Mouse (Mus musculus): ENCODE data around the gene Gatc. TPM values are rescaled to one million over a fixed set of nuclear protein-coding genes. Genes with fewer than 3 reads are reported as not detected.
A peak's percentile ranks its signal among the peaks of the same experiment; 100 is the strongest.

The Gatc gene
- total and polyA plus RNA-seq, 3 experiments = 8.6 to 90.0 (median 11.7) TPM

DNA sequence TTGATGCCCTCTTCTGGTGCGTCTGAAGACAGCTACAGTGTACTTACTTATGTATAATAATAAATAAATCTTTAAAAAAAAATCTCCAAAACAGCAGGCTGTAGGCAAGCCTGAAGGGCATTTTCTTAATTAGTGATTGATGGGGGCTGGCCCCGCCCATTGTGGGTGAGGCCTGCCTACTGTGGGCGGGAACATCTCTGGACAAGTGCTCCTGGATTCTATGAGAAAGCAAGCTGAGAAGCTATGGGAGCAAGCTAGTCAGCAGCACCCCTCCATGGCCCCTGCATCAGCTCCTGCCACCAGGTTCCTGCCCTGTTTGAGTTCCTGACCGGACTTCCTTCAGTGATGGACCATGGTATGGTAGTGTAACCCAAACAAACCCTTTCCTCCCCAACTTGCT, 23.8 kb upstream of the Gatc start:
- peaks cover 10% of the 10 kb centered on the region for H3K27me3 ChIP-seq (ENCODE audit: insufficient read depth, low read length)
- ATAC-seq (ENCODE audit: extremely low read depth, insufficient number of reproducible peaks, low FRiP score, poor library complexity, severe bottlenecking) (no peak), DNase-seq (ENCODE audit: low spot score) (no peak)
- H3K4me1 ChIP-seq (ENCODE audit: insufficient read depth, low read depth, low read length) = peaks cover 13% of the 10 kb centered on the region
- peaks cover 12% of the 10 kb centered on the region for H3K36me3 ChIP-seq (replicated peaks)
- H3K9me3 ChIP-seq (replicated peaks) = no peaks in the 10 kb centered on the region
- no peak for TF ChIP-seq TAL1 (conservative IDR thresholded peaks at IDR 0.05; ENCODE audit: low read depth, low read length)
- TF ChIP-seq GATA2 (IDR thresholded peaks at IDR 0.05; ENCODE audit: borderline replicate concordance, low read depth, low read length) = no peak
- no peak for TF ChIP-seq GATA1 (IDR thresholded peaks at IDR 0.05; ENCODE audit: borderline replicate concordance, low read length)
- no peak for TF ChIP-seq CTCF (IDR thresholded peaks at IDR 0.05; ENCODE audit: low read depth, low read length)
- no peak for TF ChIP-seq POLR2AphosphoS5 (IDR thresholded peaks at IDR 0.05; ENCODE audit: insufficient replicate concordance, low read depth, low read length)
- H3K4me3 ChIP-seq (ENCODE audit: low read depth, low read length) = no peak overlapping the region

DNA sequence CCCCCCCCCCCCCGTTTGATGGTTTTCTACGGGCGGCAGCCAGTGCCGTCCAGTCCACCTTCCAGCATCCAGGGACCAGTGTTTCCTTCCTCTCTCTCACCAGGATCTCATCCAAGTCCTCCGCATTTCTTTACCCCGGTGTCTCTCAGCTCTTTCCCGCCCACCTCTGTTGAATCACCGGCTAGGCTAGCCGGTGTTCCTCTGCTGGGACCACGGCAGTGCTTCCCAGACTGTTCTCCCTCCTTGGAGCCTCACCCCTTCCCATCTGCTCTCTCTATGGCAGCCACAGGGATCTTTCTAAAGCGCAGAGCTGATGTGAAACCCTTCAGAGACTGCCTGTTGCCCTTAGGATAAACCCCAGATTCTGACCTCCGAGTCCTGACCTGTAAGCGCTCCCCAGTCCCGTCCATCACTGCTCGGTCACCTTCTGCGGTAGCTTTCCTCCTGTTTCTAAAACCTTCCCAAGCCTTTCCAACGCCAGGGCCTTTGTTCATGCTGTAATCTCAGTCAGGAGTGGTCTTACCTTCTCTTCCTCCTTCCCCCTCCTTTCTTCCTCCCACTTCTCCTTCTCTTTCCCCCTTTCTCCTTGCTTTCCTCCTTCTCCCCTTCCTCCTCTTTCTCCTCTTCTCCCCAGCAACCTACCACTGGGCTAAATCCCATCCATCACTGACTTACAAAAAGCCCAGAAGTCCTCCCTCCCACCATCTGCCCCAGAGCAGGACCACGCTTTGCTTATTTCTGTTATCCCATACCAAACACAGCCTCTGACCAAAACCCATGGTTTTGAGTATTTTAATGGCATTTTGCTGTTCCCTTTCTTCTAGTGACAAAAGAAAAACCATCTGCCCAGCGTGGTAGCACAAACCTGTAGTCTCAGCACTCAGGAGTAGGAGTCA, 22.1 kb upstream of the Gatc start:
- Histone ChIP-seq H3K9me3 (replicated peaks) (no peaks in the 10 kb centered on the region), H3K4me3 (ENCODE audit: low read depth, low read length) (no peak overlapping the region), H3K36me3 (replicated peaks) (peaks cover 12% of the 10 kb centered on the region), H3K4me1 (ENCODE audit: insufficient read depth, low read depth, low read length) (peaks cover 23% of the 10 kb centered on the region), H3K27me3 (ENCODE audit: insufficient read depth, low read length) (peaks cover 2% of the 10 kb centered on the region; the same call in 1 of the 2 replicates)
- ATAC-seq (ENCODE audit: extremely low read depth, insufficient number of reproducible peaks, low FRiP score, poor library complexity, severe bottlenecking) (no peak), DNase-seq (ENCODE audit: low spot score) (no peak)
- TF ChIP-seq GATA2 (IDR thresholded peaks at IDR 0.05; ENCODE audit: borderline replicate concordance, low read depth, low read length) (no peak), GATA1 (IDR thresholded peaks at IDR 0.05; ENCODE audit: borderline replicate concordance, low read length) (no peak), POLR2AphosphoS5 (IDR thresholded peaks at IDR 0.05; ENCODE audit: insufficient replicate concordance, low read depth, low read length) (no peak), CTCF (IDR thresholded peaks at IDR 0.05; ENCODE audit: low read depth, low read length) (no peak), TAL1 (conservative IDR thresholded peaks at IDR 0.05; ENCODE audit: low read depth, low read length) (no peak)

DNA sequence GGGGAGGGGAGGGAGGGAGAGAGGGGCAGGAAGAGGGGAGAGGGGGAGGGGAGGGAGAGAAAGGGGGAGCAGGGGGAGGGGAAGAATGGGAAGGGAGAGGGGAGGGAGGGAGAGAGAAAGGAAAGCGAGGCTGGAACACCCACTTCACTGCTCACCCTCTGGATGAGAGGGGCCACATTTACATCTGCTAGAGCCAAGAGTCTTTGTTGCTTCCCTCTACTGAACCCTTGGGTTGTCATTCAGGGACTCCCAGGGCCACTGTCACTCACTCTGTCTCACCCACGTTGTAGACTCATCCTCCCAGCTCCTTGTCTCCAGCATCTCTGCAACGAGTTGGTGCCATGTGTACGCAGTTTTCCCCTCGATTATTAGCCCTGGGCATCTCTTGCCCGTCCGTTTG, 21.2 kb upstream of the Gatc start:
- H3K36me3 ChIP-seq (replicated peaks) = peaks cover 12% of the 10 kb centered on the region
- H3K4me1 ChIP-seq (ENCODE audit: insufficient read depth, low read depth, low read length) = peaks cover 23% of the 10 kb centered on the region
- peaks cover 6% of the 10 kb centered on the region; the same call in 1 of the 2 replicates for H3K27me3 ChIP-seq (ENCODE audit: insufficient read depth, low read length)
- H3K4me3 ChIP-seq (ENCODE audit: low read depth, low read length) = no peak overlapping the region
- DNase-seq (ENCODE audit: low spot score) = no peak
- no peak for TF ChIP-seq GATA1 (IDR thresholded peaks at IDR 0.05; ENCODE audit: borderline replicate concordance, low read length)
- no peak for TF ChIP-seq CTCF (IDR thresholded peaks at IDR 0.05; ENCODE audit: low read depth, low read length)
- no peak for TF ChIP-seq TAL1 (conservative IDR thresholded peaks at IDR 0.05; ENCODE audit: low read depth, low read length)
- TF ChIP-seq POLR2AphosphoS5 (IDR thresholded peaks at IDR 0.05; ENCODE audit: insufficient replicate concordance, low read depth, low read length) = no peak
- no peak for TF ChIP-seq GATA2 (IDR thresholded peaks at IDR 0.05; ENCODE audit: borderline replicate concordance, low read depth, low read length)
- no peak for ATAC-seq (ENCODE audit: extremely low read depth, insufficient number of reproducible peaks, low FRiP score, poor library complexity, severe bottlenecking)
- no peaks in the 10 kb centered on the region for H3K9me3 ChIP-seq (replicated peaks)

DNA sequence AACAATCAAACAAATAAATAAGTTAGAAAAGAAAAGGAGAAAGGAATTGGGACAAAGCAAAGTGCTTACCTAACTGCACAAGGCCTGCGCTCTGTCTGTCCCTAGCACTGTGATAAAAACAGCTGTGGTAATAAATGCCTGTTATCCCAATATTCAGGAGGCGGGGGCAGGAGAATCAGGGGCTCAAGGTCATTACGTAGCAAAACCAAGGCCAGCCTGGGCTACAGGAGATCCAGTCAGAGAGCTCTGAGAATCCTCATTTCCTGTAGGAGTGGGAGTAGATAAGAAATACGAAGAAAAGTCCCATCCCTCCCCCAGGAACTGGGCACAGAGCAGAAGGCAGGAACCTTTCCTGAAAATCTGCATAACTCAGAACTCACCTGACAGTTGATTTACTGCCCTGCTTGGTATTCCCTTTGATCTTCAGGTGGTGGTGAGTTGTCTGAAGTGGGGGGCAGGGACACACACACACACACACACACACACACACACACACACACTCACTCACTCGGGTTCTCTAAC, 18.9 kb upstream of the Gatc start:
- TF ChIP-seq POLR2AphosphoS5 (IDR thresholded peaks at IDR 0.05; ENCODE audit: insufficient replicate concordance, low read depth, low read length) (no peak), CTCF (IDR thresholded peaks at IDR 0.05; ENCODE audit: low read depth, low read length) (no peak), GATA2 (IDR thresholded peaks at IDR 0.05; ENCODE audit: borderline replicate concordance, low read depth, low read length) (no peak), TAL1 (conservative IDR thresholded peaks at IDR 0.05; ENCODE audit: low read depth, low read length) (no peak), GATA1 (IDR thresholded peaks at IDR 0.05; ENCODE audit: borderline replicate concordance, low read length) (no peak)

DNA sequence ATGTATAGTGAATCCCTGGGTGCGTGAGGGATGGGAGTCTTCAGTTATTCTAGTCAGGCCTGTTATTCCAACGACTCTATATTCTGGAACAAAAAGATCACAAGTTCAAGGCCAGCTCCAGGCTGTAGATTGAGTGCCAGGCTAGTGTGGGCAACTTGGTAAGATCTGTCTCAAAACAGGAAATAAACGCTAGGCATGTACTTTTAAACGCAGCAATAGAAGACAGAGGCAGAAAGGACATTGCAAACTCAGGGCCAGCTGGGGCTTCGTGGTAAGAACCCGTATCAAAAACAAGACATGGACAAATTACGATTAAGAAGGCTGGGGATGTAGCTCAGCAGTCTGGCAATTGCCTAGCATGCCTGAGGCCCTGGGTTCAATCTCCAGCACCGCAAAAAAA, 18.5 kb upstream of the Gatc start:
- Histone ChIP-seq H3K9me3 (replicated peaks) (no peaks in the 10 kb centered on the region), H3K4me3 (ENCODE audit: low read depth, low read length) (no peak overlapping the region; the same call in 1 of the 2 replicates), H3K4me1 (ENCODE audit: insufficient read depth, low read depth, low read length) (peaks cover 23% of the 10 kb centered on the region), H3K36me3 (replicated peaks) (peaks cover 5% of the 10 kb centered on the region), H3K27me3 (ENCODE audit: insufficient read depth, low read length) (peaks cover 23% of the 10 kb centered on the region)
- no peak for DNase-seq (ENCODE audit: low spot score)
- no peak for TF ChIP-seq CTCF (IDR thresholded peaks at IDR 0.05; ENCODE audit: low read depth, low read length)
- TF ChIP-seq GATA2 (IDR thresholded peaks at IDR 0.05; ENCODE audit: borderline replicate concordance, low read depth, low read length) = no peak
- no peak for TF ChIP-seq TAL1 (conservative IDR thresholded peaks at IDR 0.05; ENCODE audit: low read depth, low read length)
- no peak for TF ChIP-seq GATA1 (IDR thresholded peaks at IDR 0.05; ENCODE audit: borderline replicate concordance, low read length)
- no peak for TF ChIP-seq POLR2AphosphoS5 (IDR thresholded peaks at IDR 0.05; ENCODE audit: insufficient replicate concordance, low read depth, low read length)
- no peak for ATAC-seq (ENCODE audit: extremely low read depth, insufficient number of reproducible peaks, low FRiP score, poor library complexity, severe bottlenecking)

More for the DNA sequence above, 18.9 kb upstream of the Gatc start:
- Histone ChIP-seq H3K4me3 (ENCODE audit: low read depth, low read length) (no peak overlapping the region), H3K27me3 (ENCODE audit: insufficient read depth, low read length) (peaks cover 23% of the 10 kb centered on the region), H3K36me3 (replicated peaks) (peaks cover 5% of the 10 kb centered on the region), H3K9me3 (replicated peaks) (no peaks in the 10 kb centered on the region), H3K4me1 (ENCODE audit: insufficient read depth, low read depth, low read length) (peaks cover 23% of the 10 kb centered on the region)
- no peak for ATAC-seq (ENCODE audit: extremely low read depth, insufficient number of reproducible peaks, low FRiP score, poor library complexity, severe bottlenecking)
- no peak for DNase-seq (ENCODE audit: low spot score)

DNA sequence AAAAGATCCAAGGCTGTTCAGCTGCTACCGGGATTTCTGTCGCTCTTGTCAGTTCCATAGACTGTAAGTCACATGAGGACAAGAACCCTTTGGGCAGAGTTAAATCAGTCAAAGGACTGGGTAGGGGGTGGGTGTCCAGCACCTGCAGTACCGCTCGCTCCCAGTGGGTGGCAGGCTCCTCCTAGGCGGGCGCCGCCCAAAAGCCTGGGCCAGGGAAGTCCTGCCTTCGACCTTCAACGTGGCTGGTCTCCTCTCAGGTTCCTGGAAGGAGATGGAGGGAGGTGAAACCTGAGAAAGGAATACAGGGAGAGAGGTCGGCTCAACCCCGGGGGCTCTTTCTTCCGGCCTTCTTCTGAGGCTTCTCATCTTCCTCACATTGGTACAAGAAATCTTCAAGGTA, 17.9 kb upstream of the Gatc start:
- H3K36me3 ChIP-seq (replicated peaks) = peaks cover 5% of the 10 kb centered on the region
- TF ChIP-seq TAL1 (conservative IDR thresholded peaks at IDR 0.05; ENCODE audit: low read depth, low read length) (no peak), CTCF (IDR thresholded peaks at IDR 0.05; ENCODE audit: low read depth, low read length) (peak; percentile 96)
- ATAC-seq (ENCODE audit: extremely low read depth, insufficient number of reproducible peaks, low FRiP score, poor library complexity, severe bottlenecking) (peak; percentile 54), DNase-seq (ENCODE audit: low spot score) (peak; percentile 88)
- peaks cover 26% of the 10 kb centered on the region for H3K27me3 ChIP-seq (ENCODE audit: insufficient read depth, low read length)
- peaks cover 23% of the 10 kb centered on the region for H3K4me1 ChIP-seq (ENCODE audit: insufficient read depth, low read depth, low read length)
- H3K4me3 ChIP-seq (ENCODE audit: low read depth, low read length) = peak overlapping the region; percentile 2; the same call in 1 of the 2 replicates
- no peaks in the 10 kb centered on the region for H3K9me3 ChIP-seq (replicated peaks)

All from G1E (cell line).